Mouse (Mus musculus): ENCODE measurements around the gene P2rx4.

P2rx4 gene

GRCm38 (mm10) chr5:122707276-122708181 lies at the start of gene P2rx4:
P2rx4 (plus strand) TSS chr5:122707544.
- DNase-seq, result peak; percentile 82 to 83

DNA sequence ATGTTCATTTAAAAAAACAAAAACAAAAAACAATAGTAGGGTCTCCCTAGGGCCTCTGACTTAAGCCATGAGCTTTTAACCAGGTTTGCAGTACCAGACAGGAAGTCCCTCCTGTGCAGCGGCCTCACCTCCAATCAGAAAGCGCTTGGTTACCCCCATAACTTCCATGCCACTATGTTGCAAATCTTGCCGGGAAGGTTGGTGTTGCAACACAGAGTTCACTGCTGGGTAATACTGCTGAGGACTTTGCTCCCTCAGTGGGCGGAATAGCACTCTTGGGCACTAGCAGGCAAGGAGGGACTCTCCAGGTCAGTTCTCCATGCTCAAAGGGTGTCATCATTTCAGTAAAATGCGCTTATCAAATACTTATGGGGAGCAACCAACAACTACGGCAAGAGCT lies 44.8 kb upstream of the P2rx4 start:
- no peak for DNase-seq

DNA sequence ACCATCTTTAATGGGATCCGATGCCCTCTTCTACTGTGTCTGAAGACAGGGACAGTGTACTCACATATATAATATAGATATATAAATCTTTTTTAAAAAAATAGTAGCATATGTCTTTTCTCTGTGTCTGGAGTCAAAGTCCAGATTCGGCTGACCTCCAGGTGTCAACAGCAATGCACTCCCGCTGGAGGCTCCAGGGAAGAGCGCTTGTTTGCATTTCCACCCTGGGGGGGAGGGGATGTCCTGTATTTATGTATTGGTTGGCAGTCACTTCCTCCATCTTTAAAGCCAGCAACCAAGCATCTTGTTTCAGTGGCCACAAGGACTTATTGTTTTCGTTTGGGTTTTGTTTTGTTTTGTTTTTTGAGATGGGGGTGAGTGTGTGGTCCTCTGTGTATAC lies 42.3 kb upstream of the P2rx4 start:
- DNase-seq, result no peak

- no peak for DNase-seq
Measured at GRCm38 (mm10) chr5:122668981-122669897, 38.1 kb upstream of the P2rx4 start.

DNA sequence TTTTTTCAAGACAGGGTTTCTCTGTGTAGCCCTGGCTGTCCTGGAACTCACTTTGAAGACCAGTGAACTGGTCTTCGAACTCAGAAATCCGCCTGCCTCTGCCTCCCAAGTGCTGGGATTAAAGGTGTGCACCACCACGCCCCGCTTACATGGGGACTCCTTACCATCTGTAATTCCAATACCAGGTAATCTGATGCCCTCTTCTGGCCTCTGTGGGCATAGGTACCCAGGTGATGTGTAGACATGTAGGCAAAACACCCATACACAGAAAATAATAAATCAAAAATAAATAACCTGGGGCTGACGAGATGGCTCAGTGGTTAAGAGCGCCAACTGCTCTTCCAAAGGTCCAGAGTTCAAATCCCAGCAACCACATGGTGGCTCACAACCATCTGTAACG lies 35.7 kb upstream of the P2rx4 start:
- DNase-seq, result peak; percentile 62 to 74

- peak; percentile 36 to 41 for DNase-seq
Measured at GRCm38 (mm10) chr5:122672298-122672697, 35.0 kb upstream of the P2rx4 start.

DNA sequence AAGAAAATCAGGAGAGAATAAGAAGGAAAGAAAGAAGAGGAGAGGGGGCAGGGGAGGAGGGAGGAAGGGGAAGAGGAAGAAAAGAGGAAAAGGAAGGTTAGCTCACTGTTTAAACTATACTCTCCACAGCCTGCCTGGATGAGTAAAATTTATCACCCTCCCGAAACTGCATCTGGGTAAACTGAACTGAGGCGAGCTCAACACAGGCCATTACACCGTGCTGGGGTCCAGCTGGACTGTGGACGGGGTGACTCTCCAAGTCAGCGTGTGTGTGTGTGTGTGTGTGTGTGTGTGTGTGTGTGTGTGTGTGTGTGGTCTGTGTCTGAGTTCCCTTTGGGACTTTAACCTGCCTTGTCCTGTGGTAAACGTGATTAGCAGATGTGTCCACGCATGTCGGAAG lies 31.3 kb upstream of the P2rx4 start:
- no peak for DNase-seq

- DNase-seq, result no peak
Measured at GRCm38 (mm10) chr5:122677983-122678382, 29.4 kb upstream of the P2rx4 start.

- peak; percentile 70 to 82 for DNase-seq
Measured at GRCm38 (mm10) chr5:122679881-122680280, 27.5 kb upstream of the P2rx4 start.

- no peak for DNase-seq
Measured at GRCm38 (mm10) chr5:122681276-122681675, 26.1 kb upstream of the P2rx4 start.

DNA sequence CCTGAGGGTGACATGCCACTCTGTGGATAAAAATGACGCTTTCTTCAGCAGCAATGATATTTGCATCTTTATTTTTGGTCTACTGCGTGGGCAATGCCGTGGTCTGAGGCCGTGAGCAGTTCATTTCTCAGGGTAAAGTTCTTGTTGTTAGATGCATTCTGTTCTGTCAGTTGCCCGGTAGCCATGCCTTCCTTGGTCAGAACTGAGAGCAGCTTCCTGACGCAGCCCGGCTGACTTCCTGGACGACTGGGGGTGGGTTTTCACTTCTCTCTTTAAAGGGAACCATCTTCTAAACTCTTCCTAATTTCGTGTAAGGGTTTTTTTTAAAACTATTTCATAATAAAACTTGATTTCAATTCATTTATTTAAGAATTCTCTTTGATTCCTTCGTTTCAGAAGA lies 23.4 kb upstream of the P2rx4 start:
- no peak for DNase-seq

DNA sequence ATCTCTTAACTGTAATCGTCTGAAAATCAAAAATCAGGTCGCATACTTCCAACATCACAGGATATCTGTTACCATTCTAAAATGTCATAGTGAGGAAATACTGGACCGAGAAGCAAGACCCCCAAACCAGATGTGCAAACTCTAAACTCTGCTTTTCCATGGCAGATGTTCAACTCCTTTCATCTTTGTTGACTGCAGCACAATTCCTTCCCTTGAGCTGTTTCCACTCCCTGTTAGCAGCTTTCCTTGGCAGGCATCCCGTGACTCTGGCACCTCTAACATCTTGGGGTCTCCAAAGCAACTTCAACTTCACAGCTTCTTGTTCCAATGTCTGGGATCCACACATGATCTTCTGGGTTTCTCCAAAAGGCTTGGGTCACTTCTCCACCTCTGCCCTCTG lies 20.0 kb upstream of the P2rx4 start:
- DNase-seq, result no peak

DNA sequence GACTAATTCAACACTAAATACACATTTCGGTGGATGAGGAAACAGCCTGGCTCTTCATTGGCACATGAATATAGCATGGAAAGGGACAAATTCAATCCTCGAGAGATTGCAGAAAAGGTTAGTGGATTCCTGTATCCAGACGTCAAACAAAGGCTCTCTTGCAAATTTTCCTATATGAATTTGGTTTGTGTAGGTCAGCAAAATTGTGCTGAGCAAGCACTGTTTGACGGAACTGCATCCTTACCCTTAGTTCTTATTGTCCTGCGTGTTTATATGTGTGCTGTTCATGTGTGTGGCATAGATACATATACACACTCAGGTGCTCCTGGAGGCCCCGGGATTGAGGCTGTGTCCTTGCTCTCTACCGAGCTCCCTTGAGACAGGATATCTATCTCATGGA lies 18.2 kb upstream of the P2rx4 start:
- no peak for DNase-seq

- DNase-seq, result no peak
Measured at GRCm38 (mm10) chr5:122690486-122690885, 16.9 kb upstream of the P2rx4 start.

- DNase-seq, result no peak
Measured at GRCm38 (mm10) chr5:122693431-122694207, 13.7 kb upstream of the P2rx4 start.

GRCm38 (mm10) chr5:122695516-122695915 lies 11.8 kb upstream of the P2rx4 start:
- no peak for DNase-seq

GRCm38 (mm10) chr5:122698041-122698700 lies 9.2 kb upstream of the P2rx4 start:
- DNase-seq, result no peak

DNA sequence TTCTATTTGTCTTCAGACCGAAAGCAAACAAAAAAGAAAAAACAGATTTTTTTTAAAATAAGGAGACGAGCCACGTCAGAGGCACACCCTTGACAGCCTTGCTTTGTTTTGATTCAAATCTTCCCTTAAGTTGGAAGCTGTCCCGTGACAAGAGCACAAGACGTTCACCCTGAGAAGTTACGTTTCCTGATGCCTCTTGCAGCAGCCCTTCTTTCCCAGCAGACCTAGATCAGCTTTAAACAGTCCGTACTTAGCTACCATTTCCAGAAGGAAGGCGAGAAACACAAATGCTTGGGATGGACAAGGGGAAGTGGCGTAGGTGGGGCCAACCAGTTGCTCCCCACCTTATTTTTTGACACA lies 8.7 kb upstream of the P2rx4 start:
- DNase-seq, result no peak

DNA sequence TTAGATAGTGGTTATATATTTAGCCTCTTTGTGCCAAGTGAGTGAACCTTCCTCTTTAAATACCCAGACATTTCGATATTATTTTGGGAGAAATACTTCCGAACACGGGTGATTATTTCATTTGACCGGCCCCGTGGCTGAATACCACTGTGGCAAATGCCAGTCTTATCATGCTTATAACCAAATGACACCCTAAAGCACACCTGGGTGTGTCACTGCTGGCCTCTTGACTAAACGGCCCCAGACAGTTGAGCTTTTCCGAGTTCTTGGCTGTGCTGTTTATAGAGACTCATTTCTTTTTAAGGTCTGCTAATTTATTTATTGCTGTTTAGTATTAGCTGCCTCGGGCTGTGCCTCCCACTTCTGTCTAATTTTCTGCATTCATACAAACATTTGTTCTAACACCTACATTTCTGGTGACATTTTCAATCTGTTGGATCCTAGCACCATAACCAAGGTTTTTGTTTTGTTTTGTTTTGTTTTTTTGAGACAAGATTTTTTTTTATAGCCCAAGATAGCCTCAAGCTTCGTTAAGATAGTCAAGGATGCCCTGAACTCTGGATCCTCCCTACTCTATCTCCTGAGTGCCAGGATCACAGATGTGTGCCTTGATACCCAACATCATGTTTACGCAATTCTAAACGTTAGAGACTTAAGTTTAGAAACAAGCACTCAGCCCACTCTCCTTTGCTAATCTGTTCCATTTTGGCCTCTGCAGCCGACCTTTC lies 7.1 kb upstream of the P2rx4 start:
- DNase-seq, result no peak

DNA sequence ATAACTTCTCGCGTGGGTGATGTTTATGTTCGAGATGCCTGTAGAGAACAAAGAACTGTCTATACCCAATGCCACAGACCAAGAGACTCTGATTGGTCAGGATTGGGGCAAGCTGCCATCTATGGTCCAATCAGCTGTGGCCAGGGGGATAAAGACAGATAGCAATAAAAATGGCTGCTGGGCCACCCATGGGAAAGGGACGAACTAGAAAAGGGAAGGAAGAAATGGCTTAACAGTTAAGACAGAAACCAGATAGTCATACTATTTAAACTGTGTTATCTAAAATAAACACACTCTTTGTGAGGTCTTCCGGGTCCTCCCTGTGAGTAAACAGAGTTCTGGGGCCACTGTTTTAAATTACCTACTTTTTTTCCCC lies 6.5 kb upstream of the P2rx4 start:
- no peak for DNase-seq

GRCm38 (mm10) chr5:122702156-122702555 lies 5.2 kb upstream of the P2rx4 start:
- no peak for DNase-seq

DNA sequence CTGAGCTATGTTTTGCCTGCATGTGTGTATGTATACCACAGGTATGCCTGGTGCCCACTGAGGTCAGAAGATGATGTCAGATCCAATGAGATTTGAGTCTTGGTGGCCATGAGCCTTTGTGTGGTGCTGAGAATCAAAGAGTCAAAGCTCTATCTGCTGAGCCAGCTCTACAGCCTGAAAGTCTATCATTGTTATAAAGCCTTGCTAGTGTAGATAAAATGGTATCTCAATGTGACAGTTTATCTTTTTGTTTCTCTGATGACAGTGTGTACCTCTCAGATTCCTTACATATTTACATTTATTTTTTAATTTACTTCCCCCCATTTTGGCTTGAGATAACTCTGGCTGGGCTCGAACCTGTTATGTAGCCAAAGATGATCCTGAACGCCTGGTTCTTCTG lies 3.8 kb upstream of the P2rx4 start:
- no peak for DNase-seq
